Mouse (Mus musculus) heart, postnatal 0 days (tissue): Measurements from ENCODE around the gene Crygn.

ENCODE experiments used
- CTCF ChIP-seq: IDR thresholded peaks from 2 replicates; pipeline ENCODE4 v1.5.1; 2016; ENCODE audit warnings: antibody characterized with exemption, control low read depth, low read depth
- EP300 ChIP-seq: IDR thresholded peaks from 2 replicates; pipeline ENCODE4 v1.6.1; 2016; ENCODE audit warnings: antibody characterized with exemption, low read depth

DNA sequence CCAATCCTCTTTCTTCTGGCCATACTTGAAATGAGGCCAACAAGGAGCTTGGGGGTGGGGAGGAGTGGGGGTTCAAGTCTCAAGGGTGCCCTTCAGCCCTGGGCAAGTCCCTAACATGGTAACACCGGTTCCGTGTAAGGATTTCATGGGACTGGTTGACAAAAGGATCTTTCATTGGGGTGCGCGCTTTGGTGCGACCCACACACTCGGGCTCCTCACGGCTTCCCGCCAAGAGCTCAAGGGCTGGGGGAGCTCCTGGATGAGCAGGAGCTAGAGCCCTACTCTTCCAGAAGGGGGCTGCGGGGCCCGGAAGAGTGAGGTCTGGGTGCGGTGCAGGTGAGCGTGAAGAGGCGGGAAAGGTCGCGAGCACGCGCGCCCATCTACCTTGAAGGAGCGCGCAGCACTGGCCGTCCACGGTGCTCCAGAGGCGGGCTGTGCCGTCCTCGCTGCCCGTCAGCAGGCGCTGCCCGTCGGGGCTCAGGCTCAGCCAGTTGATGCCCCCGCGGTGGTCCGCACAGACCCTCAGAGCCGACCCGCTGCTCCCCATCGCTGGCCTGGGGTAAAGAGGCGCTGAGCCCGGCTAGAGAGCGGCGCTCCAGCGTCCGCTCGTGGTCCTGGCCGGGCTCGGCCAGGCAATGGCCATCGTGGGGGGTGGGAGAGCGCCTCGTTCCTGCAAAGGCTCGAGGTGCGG, 27.9 kb downstream of the Crygn start:
- no peak for TF ChIP-seq CTCF
- TF ChIP-seq EP300, result no peak
